Mouse (Mus musculus) intestine, postnatal 0 days (tissue): ENCODE results near the gene Ncln. TPM values are rescaled to one million over a fixed set of nuclear protein-coding genes. Genes with fewer than 3 reads are reported as not detected.

Source experiments
- ATAC-seq: fragments of 200-750 bp; cut with Nextera tagmentation; 2 replicates; pipeline ENCODE4 v1.8.0; 2017; ENCODE audit warnings: mild to moderate bottlenecking, moderate TSS enrichment, moderate library complexity
- H3K27ac ChIP-seq: fragments of 300-500 bp; sonication (generic); 2 replicates; pipeline ENCODE4 v1.5.1; 2014; ENCODE audit warnings: mild to moderate bottlenecking, low read depth, low read length, moderate library complexity
- H3K27me3 ChIP-seq: fragments of 300-500 bp; sonication (generic); replicated peaks from 2 replicates; pipeline ENCODE4 v1.6.1; 2014; ENCODE audit warnings: low read length, mixed read lengths; ENCODE audit not compliant: control insufficient read depth, insufficient read depth
- H3K36me3 ChIP-seq: fragments of 300-500 bp; sonication (generic); 2 replicates; pipeline ENCODE4 v1.6.1; 2014; ENCODE audit warnings: mild to moderate bottlenecking, moderate library complexity; ENCODE audit not compliant: control insufficient read depth, insufficient read depth
- H3K4me1 ChIP-seq: fragments of 300-500 bp; sonication (generic); replicated peaks from 2 replicates; pipeline ENCODE4 v1.6.1; 2014; ENCODE audit warnings: antibody characterized with exemption, low read length, mixed read lengths; ENCODE audit not compliant: control insufficient read depth, insufficient read depth
- H3K4me2 ChIP-seq: fragments of 300-500 bp; sonication (generic); replicated peaks from 2 replicates; pipeline ENCODE4 v1.6.1; 2014; ENCODE audit warnings: low read depth, mild to moderate bottlenecking, moderate library complexity
- H3K4me3 ChIP-seq: fragments of 300-500 bp; sonication (generic); 2 replicates; pipeline ENCODE4 v1.5.1; 2014; ENCODE audit warnings: low read depth, low read length
- H3K9ac ChIP-seq: fragments of 300-500 bp; sonication (generic); 2 replicates; pipeline ENCODE4 v1.6.1; 2014; ENCODE audit warnings: mild to moderate bottlenecking, low read depth, low read length
- H3K9me3 ChIP-seq: fragments of 300-500 bp; sonication (generic); 2 replicates; pipeline ENCODE4 v1.6.1; 2016; ENCODE audit warnings: mixed run types; ENCODE audit not compliant: control insufficient read depth
- CTCF ChIP-seq: sonication (generic); IDR thresholded peaks from 2 replicates; pipeline ENCODE4 v1.5.1; 2016; ENCODE audit warnings: low read depth, mild to moderate bottlenecking, control low read depth, antibody characterized with exemption, moderate library complexity
- WGBS: fragments of 180-500 bp; shearing (Covaris S2); extraction: QIAGEN DNeasy Blood & Tissue Kit; methylation state at CpG from one replicate; pipeline ENCODE4 v1.1.7; 2014; 5-methylcytosine and 5-hydroxymethylcytosine counted together
- polyA plus RNA-seq: library from polyadenylated mRNA; unstranded; fragments of >200 nt; fragmentation: Nextera tagmentation; extraction: Ambion mirVana; gene quantifications from 2 replicates; pipeline ENCODE4 v1.2.1, GENCODE M21; 2015

Ncln gene
- polyA plus RNA-seq, 1 experiment from 2014 or later = 58.6 TPM

DNA sequence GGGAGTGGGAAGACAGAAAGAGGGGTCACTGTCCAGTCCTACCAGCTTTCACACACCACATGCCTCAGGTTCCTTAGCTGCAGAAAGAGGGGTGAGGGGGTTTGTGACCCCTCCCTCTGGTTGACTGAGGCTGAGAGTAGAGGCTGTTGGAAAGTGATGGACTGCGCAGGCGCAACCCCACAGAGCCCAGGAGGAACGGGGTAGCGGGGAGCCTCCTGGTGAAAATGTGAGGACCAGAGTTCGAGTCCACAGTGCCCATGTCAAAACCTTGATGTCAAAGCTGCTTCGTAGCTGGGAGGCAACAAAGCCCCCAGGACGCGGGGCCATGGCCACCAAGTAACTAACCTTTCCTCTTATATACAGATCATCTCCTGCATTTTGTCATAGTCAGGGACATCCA is 38.6 kb downstream of the Ncln start:
- no peak for TF ChIP-seq CTCF
- WGBS = 87% methylated on average over 8 of the region's 8 CpGs
- no peak for ATAC-seq
- H3K36me3 ChIP-seq = no peaks in the 10 kb centered on the region
- no peaks in the 10 kb centered on the region; the same call in 1 of the 2 replicates for H3K4me1 ChIP-seq
- H3K27me3 ChIP-seq = peaks cover 90% of the 10 kb centered on the region
- no peaks in the 10 kb centered on the region for H3K9me3 ChIP-seq
- H3K9ac ChIP-seq = no peak overlapping the region
- H3K4me3 ChIP-seq = no peak overlapping the region
- H3K27ac ChIP-seq = no peak overlapping the region
- H3K4me2 ChIP-seq = no peak overlapping the region

- 0 out of 2 replicates have a peak, but pooled peaks have one; percentile 10 for ATAC-seq
Measured at GRCm38 (mm10) chr10:81456983-81457563, 39.1 kb downstream of the Ncln start.

GRCm38 (mm10) chr10:81455181-81455895 is 40.9 kb downstream of the Ncln start, which contains the start of gene Nfic:
Gene Nfic, minus strand, starts transcription at chr10:81455635.
- Histone ChIP-seq H3K4me2 (no peak within 1 kb of the TSS), H3K27me3 (peaks cover 90% of the 10 kb centered on the region), H3K9ac (no peak within 1 kb of the TSS), H3K4me3 (no peak within 1 kb of the TSS), H3K9me3 (no peaks in the 10 kb centered on the region), H3K36me3 (no peaks in the 10 kb centered on the region; the same call in 1 of the 2 replicates), H3K4me1 (no peaks in the 10 kb centered on the region), H3K27ac (no peak within 1 kb of the TSS)
- no peak for ATAC-seq
- TF ChIP-seq CTCF = no peak
- WGBS = 59% methylated on average over 28 of the region's 28 CpGs

More at GRCm38 (mm10) chr10:81456983-81457563, 39.1 kb downstream of the Ncln start:
- TF ChIP-seq CTCF = no peak
- no peak overlapping the region for H3K4me2 ChIP-seq
- H3K9me3 ChIP-seq = no peaks in the 10 kb centered on the region
- no peak overlapping the region for H3K9ac ChIP-seq
- WGBS = 33% methylated on average over 12 of the region's 12 CpGs
- H3K4me1 ChIP-seq = no peaks in the 10 kb centered on the region; the same call in 1 of the 2 replicates
- peaks cover 90% of the 10 kb centered on the region for H3K27me3 ChIP-seq
- H3K36me3 ChIP-seq = no peaks in the 10 kb centered on the region; the same call in 1 of the 2 replicates
- H3K4me3 ChIP-seq = no peak overlapping the region
- H3K27ac ChIP-seq = no peak overlapping the region

DNA sequence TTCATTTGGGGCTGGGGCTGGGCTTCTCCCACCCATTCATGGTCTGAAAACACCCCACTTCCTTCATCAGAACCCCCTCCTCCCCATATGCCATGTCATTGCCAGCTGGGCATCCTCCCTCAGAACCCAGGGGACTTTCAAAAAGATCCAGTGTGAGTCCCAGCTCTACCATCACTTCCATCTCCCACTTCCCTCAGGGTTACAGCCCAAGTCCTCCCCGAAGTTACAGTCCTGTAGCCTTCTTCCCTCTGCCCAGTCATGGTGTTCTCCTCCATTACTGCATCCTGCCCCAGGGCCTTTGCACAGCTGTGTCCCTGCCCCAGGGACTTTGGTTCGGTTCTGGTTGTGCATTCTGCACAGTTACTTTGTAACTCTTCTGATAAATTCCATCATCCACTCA is 42.1 kb downstream of the Ncln start:
- no peak overlapping the region for H3K9ac ChIP-seq
- no peak for ATAC-seq
- no peaks in the 10 kb centered on the region; the same call in 1 of the 2 replicates for H3K36me3 ChIP-seq
- no peak overlapping the region for H3K4me3 ChIP-seq
- WGBS = 70% methylated on average over 2 of the region's 2 CpGs
- peaks cover 78% of the 10 kb centered on the region for H3K27me3 ChIP-seq
- no peaks in the 10 kb centered on the region for H3K4me1 ChIP-seq
- TF ChIP-seq CTCF = no peak
- H3K4me2 ChIP-seq = no peak overlapping the region
- H3K27ac ChIP-seq = no peak overlapping the region
- H3K9me3 ChIP-seq = no peaks in the 10 kb centered on the region

DNA sequence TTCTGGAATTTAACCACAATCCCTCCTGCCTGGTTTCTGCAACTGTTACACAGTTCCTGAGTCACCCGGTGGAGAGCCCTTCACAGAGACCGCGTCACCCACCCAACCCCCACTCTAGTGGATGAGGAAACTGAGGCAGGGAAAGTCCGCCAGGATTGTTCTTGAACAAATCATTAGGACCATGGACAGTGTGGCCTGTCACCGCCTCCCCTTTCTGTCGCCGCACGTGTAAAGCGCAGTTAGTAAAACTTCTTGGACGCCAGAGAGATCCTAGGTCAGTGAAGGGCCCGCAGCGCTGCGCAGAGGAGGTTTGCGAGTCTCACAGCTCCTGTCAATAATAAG is 43.3 kb downstream of the Ncln start:
- Histone ChIP-seq H3K9ac (no peak overlapping the region), H3K4me2 (no peak overlapping the region), H3K27me3 (peaks cover 73% of the 10 kb centered on the region), H3K4me1 (no peaks in the 10 kb centered on the region), H3K9me3 (no peaks in the 10 kb centered on the region), H3K4me3 (no peak overlapping the region), H3K27ac (no peak overlapping the region), H3K36me3 (no peaks in the 10 kb centered on the region; the same call in 1 of the 2 replicates)
- TF ChIP-seq CTCF = no peak
- WGBS = 7% methylated on average over 14 of the region's 14 CpGs
- no peak for ATAC-seq

- H3K27ac ChIP-seq = no peak overlapping the region
- 9% methylated on average over 36 of the region's 36 CpGs for WGBS
- H3K4me2 ChIP-seq = no peak overlapping the region
- H3K36me3 ChIP-seq = no peaks in the 10 kb centered on the region; the same call in 1 of the 2 replicates
- ATAC-seq = no peak
- no peaks in the 10 kb centered on the region for H3K4me1 ChIP-seq
- H3K27me3 ChIP-seq = peaks cover 68% of the 10 kb centered on the region
- H3K9ac ChIP-seq = no peak overlapping the region; the same call in 1 of the 2 replicates
- no peak overlapping the region for H3K4me3 ChIP-seq
- H3K9me3 ChIP-seq = no peaks in the 10 kb centered on the region
- TF ChIP-seq CTCF = no peak
Measured at GRCm38 (mm10) chr10:81452237-81452946, 43.8 kb downstream of the Ncln start.
